Mouse (Mus musculus): Measurements from ENCODE around the gene Rara.

Rara gene

DNA sequence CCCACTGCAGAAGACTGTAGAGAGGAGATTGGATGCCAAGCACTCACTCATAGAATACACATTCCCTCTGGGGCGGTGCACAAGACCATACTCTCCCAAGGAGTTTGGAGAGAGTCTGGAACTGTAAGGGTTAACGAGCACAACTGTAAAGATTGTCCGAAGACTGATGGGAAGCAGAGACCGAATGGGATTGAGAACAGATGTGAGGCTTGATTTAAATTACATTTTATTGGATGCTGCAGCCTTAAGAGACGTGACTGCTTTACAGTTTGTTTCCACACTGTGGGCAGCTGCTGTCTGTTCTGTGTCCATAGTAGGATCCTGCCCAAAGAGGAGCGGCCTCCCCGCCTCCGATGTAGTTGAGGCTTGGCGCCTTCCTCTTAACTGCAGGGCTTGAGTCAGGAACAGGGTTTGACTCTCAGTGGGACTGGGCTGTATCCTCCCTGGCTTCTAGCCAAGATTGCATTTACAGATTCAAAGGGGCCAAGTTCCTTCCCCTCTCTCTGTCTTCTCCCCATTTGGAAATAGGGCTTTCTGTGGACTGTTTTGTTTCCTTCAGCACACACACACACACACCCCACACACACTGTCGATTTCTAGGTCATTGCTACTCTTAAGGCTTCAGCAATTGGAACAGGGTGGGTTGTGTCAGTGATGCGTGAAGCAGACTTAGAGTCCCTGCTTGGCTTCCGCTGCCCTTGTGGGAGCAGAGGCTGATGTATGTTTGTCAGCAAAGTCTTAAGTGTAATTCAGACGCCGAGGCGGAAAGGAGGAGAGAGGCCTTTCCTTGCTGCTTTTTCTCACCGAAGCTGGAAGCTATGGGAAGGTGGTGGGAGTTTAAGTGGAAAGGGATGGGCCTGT is 4.5 kb upstream of the Rara start:
- 42% methylated on average over 16 of the region's 16 CpGs for WGBS

- 68% methylated on average over 5 of the region's 5 CpGs for WGBS
Observed at GRCm38 (mm10) chr11:98924633-98925175, 2.9 kb upstream of the Rara start.

DNA sequence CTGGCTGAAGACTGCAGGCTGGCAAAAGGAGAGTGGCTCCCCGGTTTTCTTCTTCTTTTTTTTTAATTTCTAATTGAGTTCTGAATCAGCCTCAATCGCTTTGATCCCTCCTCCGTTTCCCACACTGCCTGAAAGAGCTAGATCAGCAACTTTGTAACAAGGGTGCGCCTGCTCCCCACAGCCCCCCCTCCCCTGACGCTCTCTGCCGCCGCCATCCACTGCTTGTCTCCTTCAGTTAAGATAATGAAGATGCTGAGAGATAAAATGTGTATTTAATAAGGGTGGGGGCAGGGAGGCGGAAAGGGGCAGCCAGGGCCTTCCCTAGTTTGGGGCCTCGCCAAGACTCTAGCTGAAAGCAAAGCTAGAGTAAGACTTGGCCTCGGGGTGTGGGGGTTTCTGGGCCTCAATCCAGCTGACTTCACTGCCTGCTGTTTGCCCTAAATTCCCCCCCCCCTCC is 2.3 kb upstream of the Rara start:
- WGBS, result 35% methylated on average over 10 of the region's 10 CpGs

DNA sequence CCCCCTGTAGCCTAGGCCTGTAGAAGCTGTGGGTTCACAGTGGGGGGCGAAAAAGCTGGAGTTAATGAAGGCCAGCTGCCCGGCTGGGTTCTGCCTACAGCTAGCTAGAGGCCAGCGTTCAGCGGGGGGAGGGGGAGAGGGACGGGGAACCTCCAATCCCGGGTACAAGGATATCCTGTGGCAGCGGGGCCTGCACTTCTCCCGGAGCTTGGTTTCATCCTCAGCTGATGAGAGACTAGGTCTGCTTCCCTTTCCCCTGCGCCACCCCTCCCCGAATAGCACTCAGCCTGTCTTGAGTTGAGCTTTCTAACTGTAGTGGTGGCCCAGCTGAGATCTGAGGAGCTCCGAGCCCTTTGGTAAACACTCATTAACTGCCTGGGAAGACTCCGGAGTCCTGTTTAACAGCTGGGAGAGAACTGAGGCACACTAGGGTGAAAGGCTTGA is 1.7 kb upstream of the Rara start:
- WGBS, result 40% methylated on average over 12 of the region's 12 CpGs

GRCm38 (mm10) chr11:98926553-98926952 is 1.1 kb upstream of the Rara start:
- 93% methylated on average over 7 of the region's 7 CpGs for WGBS

DNA sequence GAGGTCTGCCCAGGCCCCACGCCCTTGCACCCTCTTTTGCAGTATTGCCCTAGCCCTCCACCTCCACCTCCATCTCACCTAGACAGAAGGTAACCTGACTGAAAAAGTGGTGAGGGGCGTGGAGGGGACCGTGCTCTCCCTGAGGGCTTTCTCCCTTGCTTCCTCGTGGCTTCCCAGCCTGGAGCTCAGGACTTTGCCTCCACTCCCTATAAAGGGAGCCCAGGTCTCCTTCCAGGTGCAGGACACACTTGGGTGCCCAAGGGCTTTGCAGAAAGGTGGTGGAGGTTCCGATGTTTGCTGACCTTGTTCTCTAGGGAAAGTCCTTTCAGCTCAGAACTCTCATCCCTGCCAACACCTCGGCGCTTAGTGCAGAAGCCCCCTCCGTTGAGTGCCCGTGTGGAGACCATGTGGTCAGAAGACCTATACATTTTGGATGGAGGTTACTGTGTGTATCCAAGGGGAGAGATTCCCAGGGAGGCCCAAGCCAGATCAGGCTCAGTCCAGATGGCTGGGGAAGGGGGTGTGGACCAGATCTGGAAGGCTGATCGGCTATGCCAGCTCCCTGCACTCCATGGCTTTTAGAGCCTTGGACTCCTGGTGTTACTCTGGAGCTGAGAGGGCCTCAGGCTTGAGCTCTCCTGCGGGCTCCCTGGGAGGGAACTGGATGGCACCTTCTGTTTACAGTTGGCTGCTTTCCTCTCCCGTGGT is 722 bp downstream of the Rara start:
- WGBS, result 35% methylated on average over 12 of the region's 12 CpGs

GRCm38 (mm10) chr11:98929503-98929902 is 1.9 kb downstream of the Rara start:
- WGBS, result 32% methylated on average over 9 of the region's 9 CpGs

GRCm38 (mm10) chr11:98930127-98930601 is 2.5 kb downstream of the Rara start:
- 34% methylated on average over 7 of the region's 7 CpGs for whole genome bisulfite sequencing

DNA sequence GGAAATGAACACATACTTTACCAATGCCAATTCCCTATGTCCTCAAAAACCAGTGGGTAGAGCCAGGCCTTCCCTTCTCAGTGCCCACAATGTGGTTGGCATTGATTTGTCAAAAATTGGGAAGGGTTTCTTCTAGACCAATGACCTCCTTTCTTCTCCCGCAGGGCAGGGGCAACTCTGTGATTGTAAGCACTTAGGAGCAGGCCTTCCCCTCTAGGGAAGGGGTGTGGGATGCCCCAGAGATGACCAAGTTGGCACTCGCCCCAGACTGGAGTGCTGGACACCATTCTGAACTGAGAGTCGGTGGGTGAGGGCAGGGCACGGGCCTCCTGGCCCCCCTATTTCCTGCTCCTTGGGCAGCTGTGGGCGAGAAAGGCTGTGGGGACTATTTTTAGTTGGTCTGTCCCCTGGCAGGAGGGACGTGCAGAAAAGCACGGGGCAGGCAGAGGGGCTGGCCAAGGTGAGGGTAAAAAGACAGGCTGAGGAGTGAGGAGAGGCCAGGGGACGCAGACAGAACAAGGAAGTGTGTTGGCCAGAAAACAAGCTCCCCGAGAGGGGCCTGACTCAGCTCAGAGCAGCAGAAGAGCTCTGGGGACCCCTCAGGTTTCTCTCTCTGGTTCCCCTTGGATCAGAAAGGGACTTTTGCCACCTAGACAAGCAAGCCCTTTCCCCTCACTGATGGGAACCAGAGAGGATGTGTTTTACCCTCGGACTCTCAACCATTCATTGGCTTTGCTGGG is 3.3 kb downstream of the Rara start:
- 47% methylated on average over 10 of the region's 10 CpGs for WGBS

DNA sequence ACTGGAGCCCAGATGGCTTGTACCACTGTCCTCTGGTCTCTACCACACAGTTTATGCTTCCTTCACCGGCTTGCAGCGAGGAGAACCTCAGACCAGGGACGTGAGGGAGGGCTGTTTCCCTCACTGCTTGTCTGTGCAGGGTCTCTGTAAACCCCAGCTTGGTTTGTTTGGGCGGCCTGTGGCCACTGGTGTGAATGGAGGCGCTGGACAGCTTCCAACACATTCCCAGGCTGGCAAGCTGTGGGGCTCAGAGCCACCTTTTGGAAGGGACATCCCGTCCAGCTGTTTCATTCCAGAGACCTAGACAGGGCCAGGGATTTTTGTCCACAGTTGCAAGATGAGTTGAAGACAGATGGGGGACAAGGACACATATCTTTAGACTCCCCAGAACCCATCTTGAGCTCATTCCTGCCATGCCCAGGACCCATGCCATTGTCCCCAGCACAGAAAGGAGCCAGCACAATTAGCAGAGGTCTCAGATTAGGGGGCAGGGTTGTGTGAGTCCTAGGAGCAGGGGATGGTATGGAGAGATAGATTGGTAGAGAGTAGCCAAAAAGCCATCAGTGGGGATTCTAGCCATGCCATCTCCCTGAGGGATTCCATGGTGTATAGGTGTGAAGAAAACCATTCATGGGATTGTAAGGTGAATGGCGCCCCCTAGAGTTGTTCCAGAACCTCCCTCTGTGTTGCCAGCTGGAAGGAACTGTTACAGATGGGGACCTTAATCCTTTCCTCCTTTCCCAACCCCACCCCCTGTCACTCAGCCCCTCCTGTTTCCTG is 4.1 kb downstream of the Rara start:
- WGBS, result 55% methylated on average over 7 of the region's 7 CpGs

- 38% methylated on average over 19 of the region's 19 CpGs for WGBS
Observed at GRCm38 (mm10) chr11:98932293-98933091, 4.9 kb downstream of the Rara start.

DNA sequence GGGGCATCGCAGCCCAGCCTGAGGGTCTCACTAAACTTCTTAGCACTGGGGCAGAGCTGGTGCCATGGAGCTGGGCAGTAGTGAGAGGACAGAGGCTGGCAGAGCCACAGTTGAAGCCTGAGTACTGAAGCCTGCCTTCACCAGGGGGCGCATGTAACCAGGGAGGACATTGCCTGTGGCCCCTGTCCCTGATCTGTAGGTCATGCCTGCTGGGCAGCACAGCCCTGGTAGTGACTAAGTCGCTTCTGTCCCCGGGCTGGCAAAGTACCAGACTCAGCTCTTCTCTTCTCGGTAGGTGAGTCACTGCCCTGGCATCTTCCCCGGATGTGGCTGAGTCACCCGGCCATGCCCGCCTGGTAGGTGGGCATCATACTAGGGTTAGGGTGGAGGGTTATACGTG is 5.5 kb downstream of the Rara start:
- 16% methylated on average over 9 of the region's 9 CpGs for WGBS

DNA sequence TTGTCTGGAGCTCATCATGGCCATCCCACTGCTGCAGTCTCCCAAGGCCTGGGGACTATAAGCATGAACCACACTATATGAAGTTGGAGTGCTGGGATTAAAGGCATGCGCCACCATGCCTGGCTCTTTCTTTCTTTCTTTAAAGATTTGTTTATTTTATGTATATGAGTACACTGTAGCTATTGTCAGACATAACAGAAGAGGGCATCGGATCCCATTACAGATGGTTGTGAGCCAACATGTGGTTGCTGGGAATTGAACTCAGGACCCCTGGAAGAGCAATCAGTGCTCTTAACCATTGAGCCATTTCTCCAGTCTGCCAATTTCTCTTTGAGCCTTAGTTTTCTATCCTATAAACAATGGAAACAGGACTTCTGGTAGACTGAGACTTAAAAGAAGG is 6.2 kb downstream of the Rara start:
- 82% methylated on average over 2 of the region's 2 CpGs for WGBS

- 85% methylated on average over 3 of the region's 3 CpGs for WGBS
Observed at GRCm38 (mm10) chr11:98934367-98934766, 6.7 kb downstream of the Rara start.

DNA sequence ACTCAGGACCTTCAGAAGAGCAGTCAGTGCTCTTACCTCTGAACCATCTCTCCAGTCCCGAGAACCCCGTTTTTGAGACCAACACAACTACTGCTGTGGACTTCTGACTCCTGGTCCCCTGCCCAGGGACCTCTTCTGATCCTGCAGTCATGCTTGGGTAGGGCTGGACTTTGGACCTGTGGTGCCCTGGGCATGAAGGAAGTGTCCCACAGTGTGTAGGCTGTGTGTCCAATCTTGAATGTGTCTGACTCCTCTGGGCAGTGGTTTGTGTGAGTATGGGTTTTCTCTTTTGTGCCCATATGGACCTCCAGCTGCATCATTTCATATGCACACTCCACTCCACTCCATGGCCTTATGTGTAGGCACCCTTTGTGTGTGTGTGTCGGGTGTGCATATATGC is 7.5 kb downstream of the Rara start:
- WGBS, result 94% methylated on average over 3 of the region's 3 CpGs

DNA sequence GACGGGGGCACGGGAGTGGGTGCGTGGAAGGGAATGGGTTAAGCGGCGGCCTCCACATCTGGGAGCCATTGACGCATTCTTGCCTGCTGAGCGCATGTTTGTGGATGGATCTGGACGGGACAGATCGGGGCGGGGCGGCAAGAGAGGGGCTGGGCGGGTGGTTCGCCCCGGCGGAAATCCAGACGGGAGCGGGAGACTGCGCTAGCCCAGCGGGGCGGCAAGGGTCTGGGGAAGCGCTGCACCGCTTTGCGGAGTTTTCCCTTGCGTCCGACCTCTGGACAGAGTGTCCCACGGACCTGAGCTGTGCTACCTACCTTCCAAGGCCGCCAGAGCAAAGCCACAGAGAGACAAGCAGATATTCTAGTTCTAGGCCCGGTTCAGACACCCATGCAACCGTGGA is 8.6 kb downstream of the Rara start:
- WGBS, result 55% methylated on average over 29 of the region's 29 CpGs

- WGBS, result 21% methylated on average over 23 of the region's 23 CpGs
Observed at GRCm38 (mm10) chr11:98936606-98937409, 9.2 kb downstream of the Rara start.

GRCm38 (mm10) chr11:98937410-98937913 is 9.8 kb downstream of the Rara start:
- WGBS, result 1% methylated on average over 38 of the region's 38 CpGs
